Mouse (Mus musculus) forebrain, embryonic 16.5 days (tissue): Measurements from ENCODE around the gene Ripor1. TPM values are rescaled to one million over a fixed set of nuclear protein-coding genes. Genes with fewer than 3 reads are reported as not detected.

ENCODE experiments used
- ATAC-seq: fragments of 200-750 bp; cut with Nextera tagmentation; 2 replicates; pipeline ENCODE4 v1.8.0; 2017; ENCODE audit warnings: mild to moderate bottlenecking, moderate library complexity
- H3K27ac ChIP-seq: fragments of 300-500 bp; sonication (generic); 2 replicates; pipeline ENCODE4 v1.5.1; 2014; ENCODE audit warnings: low read length, control low read depth
- H3K27me3 ChIP-seq: fragments of 300-500 bp; sonication (generic); replicated peaks from 2 replicates; pipeline ENCODE4 v1.6.1; 2014; ENCODE audit warnings: low read length; ENCODE audit not compliant: control insufficient read depth, insufficient read depth
- H3K36me3 ChIP-seq: fragments of 300-500 bp; sonication (generic); 2 replicates; pipeline ENCODE4 v1.6.1; 2014; ENCODE audit not compliant: control insufficient read depth, insufficient read depth
- H3K4me1 ChIP-seq: fragments of 300-500 bp; sonication (generic); replicated peaks from 2 replicates; pipeline ENCODE4 v1.6.1; 2014; ENCODE audit warnings: low read length; ENCODE audit not compliant: control insufficient read depth, insufficient read depth
- H3K4me2 ChIP-seq: fragments of 300-500 bp; sonication (generic); 2 replicates; pipeline ENCODE4 v1.6.1; 2014; ENCODE audit warnings: mild to moderate bottlenecking, low read length, control low read depth
- H3K4me3 ChIP-seq: fragments of 300-500 bp; sonication (generic); replicated peaks from 2 replicates; pipeline ENCODE4 v1.5.1; 2014; ENCODE audit warnings: mild to moderate bottlenecking, low read length, control low read depth
- H3K9ac ChIP-seq: fragments of 300-500 bp; sonication (generic); replicated peaks from 2 replicates; pipeline ENCODE4 v1.6.1; 2014; ENCODE audit warnings: low read depth, low read length, control low read depth
- H3K9me3 ChIP-seq: fragments of 300-500 bp; sonication (generic); 2 replicates; pipeline ENCODE4 v1.6.1; 2016; ENCODE audit warnings: low read length; ENCODE audit not compliant: control insufficient read depth
- WGBS: fragments of 180-500 bp; shearing (Covaris S2); extraction: QIAGEN DNeasy Blood & Tissue Kit; methylation state at CpG from one replicate; pipeline ENCODE4 v1.1.7; 2014; 5-methylcytosine and 5-hydroxymethylcytosine counted together
- polyA plus RNA-seq: library from polyadenylated mRNA; unstranded; fragments of >200 nt; fragmentation: Nextera tagmentation; extraction: Ambion mirVana; gene quantifications from 2 replicates; pipeline ENCODE4 v1.2.1, GENCODE M21; 2015

Ripor1 gene
- polyA plus RNA-seq, 1 experiment from 2014 or later, result 33.4 TPM

DNA sequence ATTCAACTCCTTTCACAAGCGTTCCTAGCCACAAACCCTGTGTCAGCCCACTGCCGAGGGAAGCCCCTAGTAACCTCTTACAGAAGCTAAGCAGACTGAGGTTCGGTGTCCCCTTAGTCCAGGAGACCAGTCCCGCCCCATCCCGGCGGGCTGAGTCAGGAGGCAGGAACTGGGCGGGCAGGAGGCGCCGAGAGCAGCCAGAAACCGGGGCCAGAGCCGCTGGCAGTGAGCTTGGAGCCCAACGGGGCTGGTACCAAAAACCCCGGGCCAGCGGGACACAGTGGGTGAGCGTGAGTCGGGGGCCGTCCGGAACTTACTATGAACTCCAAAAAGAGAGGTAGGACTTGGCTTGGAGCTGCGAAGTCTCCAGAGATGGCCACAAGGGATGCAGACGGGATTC, 8.0 kb downstream of the Ripor1 start:
- ATAC-seq, result no peak
- Histone ChIP-seq H3K36me3 (peaks cover 20% of the 10 kb centered on the region), H3K4me1 (peaks cover 14% of the 10 kb centered on the region), H3K27ac (no peak overlapping the region), H3K9me3 (no peaks in the 10 kb centered on the region), H3K4me2 (no peak overlapping the region; the same call in 1 of the 2 replicates), H3K9ac (no peak overlapping the region), H3K4me3 (peak overlapping the region; percentile 6; the same call in 1 of the 2 replicates), H3K27me3 (peaks cover 12% of the 10 kb centered on the region; the same call in 1 of the 2 replicates)
- 5% methylated on average over 20 of the region's 20 CpGs for WGBS

DNA sequence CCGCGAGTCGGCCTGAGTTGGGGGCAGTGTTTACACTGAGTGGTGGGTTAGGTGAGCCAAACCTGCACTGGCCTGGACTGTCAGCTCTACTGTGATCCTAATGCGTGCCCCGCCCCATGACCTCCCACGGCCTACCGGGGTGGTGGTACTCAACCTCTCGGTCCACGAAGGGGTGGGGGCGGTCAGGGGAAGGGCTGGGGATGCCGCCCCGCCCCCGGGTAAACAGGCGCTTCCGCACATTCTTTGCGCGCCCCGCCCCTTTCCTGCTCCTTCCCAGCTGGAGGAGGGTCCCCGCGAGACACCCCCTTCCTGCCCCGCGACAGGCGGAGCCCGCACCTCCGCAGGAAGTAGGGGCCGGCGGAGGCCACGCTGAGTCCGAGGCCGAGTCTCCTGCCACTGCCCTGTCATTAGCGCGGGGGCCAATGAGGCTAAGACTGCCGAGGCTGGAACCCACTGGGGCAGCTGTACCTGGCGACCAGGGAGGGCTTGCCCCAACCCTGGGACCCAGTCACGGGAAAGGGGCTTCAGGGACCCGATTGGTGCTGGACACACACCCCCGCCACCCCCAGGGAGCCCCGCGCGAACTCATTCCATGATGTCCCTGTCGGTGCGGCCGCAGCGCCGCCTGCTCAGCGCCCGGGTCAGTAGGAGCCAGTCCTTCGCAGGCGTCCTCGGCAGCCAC, 8.9 kb downstream of the Ripor1 start:
- ATAC-seq, result peak; percentile 34

DNA sequence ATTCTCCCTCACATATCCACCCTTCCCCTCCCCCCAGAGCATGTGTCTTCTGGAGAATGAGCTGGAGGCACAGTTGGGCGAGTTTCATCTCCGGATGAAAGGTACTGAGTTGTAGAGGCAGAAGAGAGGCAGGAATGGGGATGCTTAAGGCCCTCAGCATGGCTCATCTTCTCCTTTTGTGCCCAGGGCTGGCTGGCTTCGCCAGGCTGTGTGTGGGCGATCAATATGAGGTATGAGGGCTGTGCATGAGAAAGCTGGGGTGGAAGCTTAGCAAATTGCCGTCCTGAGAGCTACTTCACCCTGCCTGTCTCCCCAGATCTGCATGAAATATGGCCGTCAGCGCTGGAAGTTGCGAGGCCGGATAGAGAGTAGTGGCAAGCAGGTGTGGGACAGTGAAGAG, 10.9 kb downstream of the Ripor1 start:
- Histone ChIP-seq H3K27ac (no peak overlapping the region), H3K4me2 (no peak overlapping the region), H3K9ac (no peak overlapping the region), H3K27me3 (peaks cover 12% of the 10 kb centered on the region; the same call in 1 of the 2 replicates), H3K4me1 (peaks cover 14% of the 10 kb centered on the region), H3K4me3 (no peak overlapping the region), H3K9me3 (no peaks in the 10 kb centered on the region), H3K36me3 (peaks cover 29% of the 10 kb centered on the region)
- no peak for ATAC-seq
- 89% methylated on average over 9 of the region's 9 CpGs for WGBS

More for the DNA sequence above, 8.9 kb downstream of the Ripor1 start:
- no peaks in the 10 kb centered on the region for H3K9me3 ChIP-seq
- peak overlapping the region; percentile 78 for H3K4me2 ChIP-seq
- peaks cover 14% of the 10 kb centered on the region for H3K4me1 ChIP-seq
- H3K4me3 ChIP-seq, result peak overlapping the region; percentile 43
- under 1% methylated on average over 50 of the region's 50 CpGs for WGBS
- H3K27me3 ChIP-seq, result peaks cover 12% of the 10 kb centered on the region; the same call in 1 of the 2 replicates
- H3K36me3 ChIP-seq, result peaks cover 22% of the 10 kb centered on the region
- H3K27ac ChIP-seq, result no peak overlapping the region
- H3K9ac ChIP-seq, result peak overlapping the region; percentile 56

DNA sequence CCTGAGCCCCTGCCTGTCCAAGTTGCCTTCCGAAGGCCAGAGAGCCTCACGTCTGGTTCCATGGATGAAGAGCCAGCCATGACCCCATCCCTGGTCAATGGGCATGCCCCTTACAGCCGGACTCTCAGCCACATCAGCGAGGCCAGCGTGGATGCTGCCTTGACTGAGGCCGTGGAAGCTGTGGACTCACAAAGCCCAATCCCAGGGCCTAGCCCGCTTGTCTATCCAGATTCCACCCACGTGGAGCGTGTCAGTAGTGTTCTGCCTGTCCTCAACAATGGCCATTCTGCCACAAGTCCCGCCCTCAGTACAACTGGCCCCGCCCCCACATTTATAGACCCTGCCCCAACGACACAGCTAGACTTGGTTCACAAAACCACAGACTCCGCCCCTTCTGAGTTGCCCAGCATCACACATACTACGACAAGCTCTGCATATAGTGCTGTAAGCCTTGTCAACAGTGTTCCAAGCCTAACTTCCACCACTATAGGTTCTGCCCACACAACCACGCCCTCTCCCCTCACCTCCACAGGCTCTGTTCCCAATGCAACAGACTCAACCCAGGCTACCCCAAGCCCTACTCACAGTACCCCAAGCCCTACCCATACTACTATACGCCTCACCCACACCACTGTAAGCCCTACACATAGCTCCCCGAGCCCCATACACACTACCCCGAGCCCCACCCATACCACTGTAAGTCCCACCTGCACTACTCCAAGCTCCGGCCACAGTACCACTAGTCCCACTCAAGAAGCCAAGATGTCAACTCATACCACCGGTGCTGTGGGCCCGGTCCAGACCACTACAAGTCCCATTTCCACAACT, 12.6 kb downstream of the Ripor1 start:
- H3K4me2 ChIP-seq, result no peak overlapping the region
- WGBS, result 91% methylated on average over 21 of the region's 21 CpGs
- peaks cover 26% of the 10 kb centered on the region for H3K4me1 ChIP-seq
- no peak for ATAC-seq
- H3K27me3 ChIP-seq, result peaks cover 6% of the 10 kb centered on the region; the same call in 1 of the 2 replicates
- H3K9me3 ChIP-seq, result no peaks in the 10 kb centered on the region
- H3K4me3 ChIP-seq, result no peak overlapping the region
- H3K36me3 ChIP-seq, result peaks cover 33% of the 10 kb centered on the region
- no peak overlapping the region for H3K9ac ChIP-seq
- H3K27ac ChIP-seq, result no peak overlapping the region

DNA sequence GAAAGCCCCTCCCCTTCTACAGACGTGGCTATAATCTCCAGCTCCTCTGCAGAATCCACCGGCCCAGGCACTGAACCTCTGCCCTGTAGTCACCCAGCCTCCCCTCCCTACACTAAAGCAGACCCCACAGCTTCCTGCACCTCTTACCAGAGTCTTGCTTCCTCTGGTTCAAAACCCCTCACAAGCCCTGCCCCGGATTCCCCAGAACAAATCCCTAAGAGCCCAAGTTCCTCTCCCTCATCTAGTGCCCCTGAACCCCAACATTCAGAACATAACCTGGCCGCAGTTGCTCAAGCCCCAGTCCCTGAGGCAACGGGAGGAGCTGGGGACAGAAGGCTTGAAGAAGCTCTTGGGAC, 13.2 kb downstream of the Ripor1 start:
- WGBS, result 94% methylated on average over 5 of the region's 5 CpGs
- H3K9ac ChIP-seq, result no peak overlapping the region
- H3K4me1 ChIP-seq, result peaks cover 26% of the 10 kb centered on the region
- H3K4me2 ChIP-seq, result no peak overlapping the region
- ATAC-seq, result no peak
- peaks cover under 1% of the 10 kb centered on the region; the same call in 1 of the 2 replicates for H3K27me3 ChIP-seq
- H3K27ac ChIP-seq, result no peak overlapping the region
- no peaks in the 10 kb centered on the region for H3K9me3 ChIP-seq
- peaks cover 33% of the 10 kb centered on the region for H3K36me3 ChIP-seq
- no peak overlapping the region for H3K4me3 ChIP-seq

DNA sequence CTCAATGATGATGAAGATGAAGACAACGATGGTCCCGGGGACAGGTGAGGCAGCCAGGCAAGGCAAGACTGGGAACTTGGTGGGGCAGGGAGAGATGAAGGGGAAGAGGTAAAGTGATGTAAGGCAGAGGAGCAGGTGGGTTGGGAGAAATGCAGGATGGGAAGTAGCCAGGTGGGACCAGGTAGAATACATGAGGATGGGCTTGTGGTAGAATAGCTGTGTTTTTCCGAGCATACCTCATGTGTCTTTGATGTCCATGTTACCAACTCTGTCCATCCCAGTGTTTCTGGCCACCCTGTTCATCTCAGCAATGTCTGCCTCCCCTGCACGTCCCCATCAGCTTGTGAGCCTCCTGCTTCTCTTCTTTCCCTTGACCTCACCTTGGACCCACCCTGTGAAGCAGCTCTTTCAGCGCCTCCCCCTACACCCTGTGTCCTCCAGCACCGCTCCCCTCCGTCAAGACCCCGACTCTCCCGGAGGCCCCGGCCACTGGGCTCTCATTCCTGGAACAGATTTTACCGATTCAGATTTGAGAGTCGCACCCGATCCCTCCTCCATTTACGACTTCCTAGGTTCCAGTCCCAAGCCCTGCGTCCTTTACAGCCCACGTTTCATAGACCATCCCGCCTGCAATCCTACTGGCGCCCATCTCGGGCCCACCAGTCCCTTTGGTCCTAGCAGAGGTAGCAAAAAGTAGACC, 14.0 kb downstream of the Ripor1 start:
- no peak overlapping the region for H3K4me2 ChIP-seq
- no peak overlapping the region for H3K27ac ChIP-seq
- no peaks in the 10 kb centered on the region for H3K27me3 ChIP-seq
- no peak overlapping the region for H3K9ac ChIP-seq
- H3K9me3 ChIP-seq, result no peaks in the 10 kb centered on the region
- H3K36me3 ChIP-seq, result peaks cover 33% of the 10 kb centered on the region
- no peak for ATAC-seq
- peaks cover 18% of the 10 kb centered on the region for H3K4me1 ChIP-seq
- H3K4me3 ChIP-seq, result no peak overlapping the region
- WGBS, result 94% methylated on average over 19 of the region's 19 CpGs

DNA sequence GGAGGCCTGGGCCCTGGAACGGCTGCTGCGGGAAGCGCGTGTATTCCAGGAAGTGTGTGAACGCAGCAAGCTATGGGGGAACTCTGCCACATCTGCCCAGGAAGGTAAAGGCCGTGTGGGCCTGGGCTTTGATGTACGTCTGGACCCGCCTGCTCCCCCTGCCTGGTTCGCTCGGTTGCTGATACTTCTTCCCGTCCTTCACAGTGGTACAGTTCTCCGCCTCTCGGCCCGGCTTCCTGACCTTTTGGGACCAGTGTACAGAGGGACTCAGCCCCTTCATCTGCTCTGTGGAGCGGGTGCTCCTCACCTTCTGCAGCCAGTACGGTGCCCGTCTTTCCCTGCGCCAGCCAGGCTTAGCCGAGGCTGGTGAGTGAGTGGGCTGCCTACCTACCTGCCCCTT, 15.2 kb downstream of the Ripor1 start:
- no peaks in the 10 kb centered on the region for H3K27me3 ChIP-seq

DNA sequence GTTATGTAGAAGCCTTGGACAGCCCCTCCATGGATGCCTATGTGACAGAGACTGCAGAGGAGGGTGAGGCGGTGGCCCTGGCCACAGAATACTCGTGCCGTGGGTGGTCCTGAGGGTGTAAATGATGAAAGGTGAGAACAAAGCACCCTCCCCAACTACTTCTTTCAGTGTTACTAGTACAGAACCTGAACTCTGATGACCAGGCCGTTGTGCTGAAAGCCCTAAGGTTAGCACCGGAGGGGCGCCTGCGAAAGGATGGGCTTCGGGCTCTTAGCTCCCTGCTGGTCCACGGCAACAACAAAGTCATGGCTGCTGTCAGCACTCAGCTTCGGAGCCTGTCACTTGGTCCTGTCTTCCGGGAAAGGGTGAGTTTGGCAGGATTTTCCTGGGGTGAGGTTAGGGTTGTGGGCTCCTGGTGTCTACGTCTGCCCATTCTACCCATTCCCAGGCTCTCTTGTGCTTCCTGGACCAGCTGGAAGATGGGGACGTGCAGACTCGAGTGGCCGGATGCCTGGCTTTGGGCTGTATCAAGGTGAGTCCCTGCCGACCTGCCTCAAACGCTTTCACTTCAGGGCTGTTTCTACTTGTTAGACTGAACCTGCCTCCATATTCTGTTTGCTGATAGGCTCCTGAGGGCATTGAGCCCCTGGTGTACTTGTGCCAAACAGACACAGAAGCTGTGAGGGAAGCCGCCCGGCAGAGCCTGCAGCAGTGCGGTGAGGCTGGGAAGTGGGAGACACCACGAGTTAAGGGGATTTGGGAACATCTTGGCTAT, 16.1 kb downstream of the Ripor1 start:
- Histone ChIP-seq H3K36me3 (peaks cover 31% of the 10 kb centered on the region), H3K9ac (no peak overlapping the region), H3K27ac (no peak overlapping the region; the same call in 1 of the 2 replicates)

More for the DNA sequence above, 15.2 kb downstream of the Ripor1 start:
- Histone ChIP-seq H3K4me3 (no peak overlapping the region), H3K4me2 (no peak overlapping the region), H3K36me3 (peaks cover 33% of the 10 kb centered on the region), H3K9me3 (no peaks in the 10 kb centered on the region), H3K4me1 (peaks cover 19% of the 10 kb centered on the region), H3K27ac (no peak overlapping the region), H3K9ac (no peak overlapping the region)
- ATAC-seq, result no peak
- 86% methylated on average over 19 of the region's 19 CpGs for WGBS

More for the DNA sequence above, 16.1 kb downstream of the Ripor1 start:
- Histone ChIP-seq H3K4me2 (no peak overlapping the region), H3K4me3 (no peak overlapping the region), H3K27me3 (no peaks in the 10 kb centered on the region), H3K4me1 (peaks cover 22% of the 10 kb centered on the region), H3K9me3 (no peaks in the 10 kb centered on the region)
- no peak for ATAC-seq
- whole genome bisulfite sequencing, result 88% methylated on average over 21 of the region's 21 CpGs
